Comparison of ENCODE assay signal across 22 mouse cellular contexts in genomic region chr14:58421904-58422303, GRCm38 (mm10).
"Had no signal": no experiment of that assay in that cellular context is flagged by ENCODE, and none has a peak within 500 bp of the region (broad histone marks: within the 10 kb centered on the region; RNA-seq: fewer than 3 reads in every experiment).

No protein-coding gene starts in this region.

- H3K27ac ChIP-seq: limb, embryonic 13.5 days; liver, embryonic 12.5 days; liver, embryonic 15.5 days; lung, embryonic 15.5 days; midbrain, embryonic 10.5 days; midbrain, embryonic 13.5 days; neural tube, embryonic 13.5 days; stomach, embryonic 15.5 days had no signal

- H3K36me3 ChIP-seq: limb, embryonic 13.5 days; liver, embryonic 12.5 days; liver, embryonic 15.5 days; lung, embryonic 15.5 days; midbrain, embryonic 10.5 days; midbrain, embryonic 13.5 days; neural tube, embryonic 13.5 days; stomach, embryonic 15.5 days had no signal

- DNase-seq: kidney, postnatal 14 days; kidney, postnatal 4 days; left cerebral cortex, postnatal 4 days; liver; lung, adult 18-20 months; lung, postnatal 10 days; lung, postnatal 36 days; retina, postnatal 1 day; right cerebral cortex, postnatal 25 days; spleen, adult 18-20 months; thymus, postnatal 25 days had no signal

- H3K9ac ChIP-seq: limb, embryonic 13.5 days; liver, embryonic 12.5 days; liver, embryonic 15.5 days; lung, embryonic 15.5 days; midbrain, embryonic 13.5 days; neural tube, embryonic 13.5 days; stomach, embryonic 15.5 days had no signal

- H3K27me3 ChIP-seq: liver, embryonic 12.5 days; liver, embryonic 15.5 days; lung, embryonic 15.5 days; megakaryocyte, embryonic 14.5 days; midbrain, embryonic 13.5 days; neural tube, embryonic 13.5 days; stomach, embryonic 15.5 days had no signal

- H3K4me1 ChIP-seq: liver, embryonic 12.5 days; liver, embryonic 15.5 days; lung, embryonic 15.5 days; megakaryocyte, embryonic 14.5 days; midbrain, embryonic 13.5 days; neural tube, embryonic 13.5 days; stomach, embryonic 15.5 days had no signal

- H3K4me2 ChIP-seq: limb, embryonic 13.5 days; liver, embryonic 12.5 days; liver, embryonic 15.5 days; lung, embryonic 15.5 days; midbrain, embryonic 13.5 days; neural tube, embryonic 13.5 days; stomach, embryonic 15.5 days had no signal

- H3K9me3 ChIP-seq: limb, embryonic 13.5 days; liver, embryonic 12.5 days; liver, embryonic 15.5 days; lung, embryonic 15.5 days; midbrain, embryonic 10.5 days; midbrain, embryonic 13.5 days; neural tube, embryonic 13.5 days; stomach, embryonic 15.5 days had no signal

- ATAC-seq: liver, embryonic 12.5 days; midbrain, embryonic 13.5 days; midbrain, embryonic 16.5 days had no signal

- H3K4me3 ChIP-seq: limb, embryonic 13.5 days; liver, embryonic 12.5 days; liver, embryonic 15.5 days; lung, embryonic 15.5 days; megakaryocyte, embryonic 14.5 days; midbrain, embryonic 10.5 days; midbrain, embryonic 13.5 days; myocyte; neural tube, embryonic 13.5 days; stomach, embryonic 15.5 days had no signal
